Mouse (Mus musculus) MEL (cell line): ENCODE measurements at regions not wholly inside any gene's neighbourhood (a gene's known extent, or its start where the extent isn't known, plus 50 kb on each side); places are given as distances from the start of the nearest gene placed in this dataset.

Experiments used
- CTCF ChIP-seq, 3 experiments: IDR thresholded peaks in 2 of 3; conservative IDR thresholded peaks in 1 of 3; 2 replicates each; pipeline ENCODE4 v1.5.1; 2011 to 2012; ENCODE audit warnings: low read length in 3 of 3, low read depth in 2 of 3, mild to moderate bottlenecking in 2 of 3, improper control_type of control experiment in 1 of 3, inconsistent platforms in 1 of 3, mixed read lengths in 1 of 3, moderate library complexity in 1 of 3; ENCODE audit not compliant: control insufficient read depth in 1 of 3, insufficient read depth in 1 of 3, poor library complexity in 1 of 3, severe bottlenecking in 1 of 3
- E2F4 ChIP-seq: IDR thresholded peaks from 2 replicates; pipeline ENCODE4 v1.6.1; 2011; ENCODE audit warnings: low read depth, low read length, improper control_type of control experiment, borderline replicate concordance
- GATA1 ChIP-seq: IDR thresholded peaks from 2 replicates; pipeline ENCODE4 v1.6.1; 2011; ENCODE audit warnings: low read depth, low read length, improper control_type of control experiment
- HCFC1 ChIP-seq: IDR thresholded peaks from 2 replicates; pipeline ENCODE4 v1.6.1; 2012; ENCODE audit warnings: low read depth, mild to moderate bottlenecking, inconsistent platforms, low read length, improper control_type of control experiment, moderate library complexity
- MAFK ChIP-seq: IDR thresholded peaks from 2 replicates; pipeline ENCODE4 v1.6.1; 2011; ENCODE audit warnings: low read depth, mild to moderate bottlenecking, low read length, improper control_type of control experiment, borderline replicate concordance
- MEF2A ChIP-seq: IDR thresholded peaks from 2 replicates; pipeline ENCODE4 v1.6.1; 2014; ENCODE audit warnings: low read depth, mild to moderate bottlenecking, inconsistent platforms, low read length, improper control_type of control experiment; ENCODE audit not compliant: poor library complexity, insufficient replicate concordance, severe bottlenecking; ENCODE audit errors: extremely low read depth
- POLR2AphosphoS5 ChIP-seq: IDR thresholded peaks from 2 replicates; pipeline ENCODE4 v1.6.1; 2012; ENCODE audit warnings: low read depth, borderline replicate concordance, mild to moderate bottlenecking, inconsistent platforms, low read length, moderate library complexity, mixed read lengths
- RAD21 ChIP-seq: IDR thresholded peaks from 2 replicates; pipeline ENCODE4 v1.6.1; 2011; ENCODE audit warnings: mild to moderate bottlenecking, low read depth, low read length, improper control_type of control experiment
- TBP ChIP-seq: IDR thresholded peaks from 2 replicates; pipeline ENCODE4 v1.8.0; 2011; ENCODE audit warnings: low read depth, low read length, improper control_type of control experiment
- ZKSCAN1 ChIP-seq: IDR thresholded peaks from 2 replicates; pipeline ENCODE4 v1.6.1; 2012; ENCODE audit warnings: low read depth, mild to moderate bottlenecking, inconsistent platforms, low read length, improper control_type of control experiment, moderate library complexity

- no peak for TF ChIP-seq MEF2A
- no peak for TF ChIP-seq ZKSCAN1
- no peak for TF ChIP-seq CTCF (IDR thresholded peaks at IDR 0.05 in 2 of 3, conservative IDR thresholded peaks at IDR 0.05 in 1 of 3; ENCODE audit: control insufficient read depth in 1 of 3, insufficient read depth in 1 of 3, low read depth in 2 of 3, low read length in 3 of 3, poor library complexity in 1 of 3, severe bottlenecking in 1 of 3)
- TF ChIP-seq TBP, result no peak
- TF ChIP-seq MAFK, result no peak
- no peak for TF ChIP-seq E2F4
- TF ChIP-seq GATA1, result no peak
- TF ChIP-seq RAD21, result no peak
- TF ChIP-seq POLR2AphosphoS5, result no peak
- no peak for TF ChIP-seq HCFC1
Measured at GRCm38 (mm10) chr7:40310558-40310957, 587.6 kb upstream of the Vstm2b start.
